Mouse (Mus musculus) intestine, embryonic 16.5 days (tissue): ENCODE measurements at regions not wholly inside any gene's neighbourhood (a gene's known extent, or its start where the extent isn't known, plus 50 kb on each side); places are given as distances from the start of the nearest gene placed in this dataset. TPM values are rescaled to one million over a fixed set of nuclear protein-coding genes. Genes with fewer than 3 reads are reported as not detected.

Experiments
- ATAC-seq: fragments of 200-750 bp; cut with Nextera tagmentation; 2 replicates; pipeline ENCODE4 v1.8.0; 2017; ENCODE audit warnings: moderate TSS enrichment, moderate library complexity
- H3K27ac ChIP-seq: fragments of 300-500 bp; sonication (generic); 2 replicates; pipeline ENCODE4 v1.5.1; 2014; ENCODE audit warnings: mild to moderate bottlenecking, low read length
- H3K27me3 ChIP-seq: fragments of 300-500 bp; sonication (generic); replicated peaks from 2 replicates; pipeline ENCODE4 v1.6.1; 2014; ENCODE audit warnings: low read length, control low read depth, mixed read lengths; ENCODE audit not compliant: control insufficient read depth, insufficient read depth
- H3K36me3 ChIP-seq: fragments of 300-500 bp; sonication (generic); 2 replicates; pipeline ENCODE4 v1.6.1; 2014; ENCODE audit warnings: low read length, control low read depth; ENCODE audit not compliant: control insufficient read depth, insufficient read depth
- H3K4me1 ChIP-seq: fragments of 300-500 bp; sonication (generic); 2 replicates; pipeline ENCODE4 v1.6.1; 2014; ENCODE audit warnings: low read length, control low read depth, mixed read lengths; ENCODE audit not compliant: control insufficient read depth, insufficient read depth
- H3K4me2 ChIP-seq: fragments of 300-500 bp; sonication (generic); 2 replicates; pipeline ENCODE4 v1.6.1; 2014; ENCODE audit warnings: low read depth, low read length, control low read depth
- H3K4me3 ChIP-seq: fragments of 300-500 bp; sonication (generic); 2 replicates; pipeline ENCODE4 v1.5.1; 2014; ENCODE audit warnings: mild to moderate bottlenecking, low read length
- H3K9ac ChIP-seq: fragments of 300-500 bp; sonication (generic); 2 replicates; pipeline ENCODE4 v1.6.1; 2014; ENCODE audit warnings: low read depth, low read length
- H3K9me3 ChIP-seq: fragments of 300-500 bp; sonication (generic); 2 replicates; pipeline ENCODE4 v1.6.1; 2016; ENCODE audit warnings: low read length, control low read depth; ENCODE audit not compliant: control insufficient read depth
- WGBS: fragments of 180-500 bp; shearing (Covaris S2); extraction: QIAGEN DNeasy Blood & Tissue Kit; methylation state at CpG from one replicate; pipeline ENCODE4 v1.1.7; 2014; 5-methylcytosine and 5-hydroxymethylcytosine counted together
- microRNA-seq: library from miRNA; unstranded; fragments of <30 nt; microRNA quantifications from one replicate; pipeline ENCODE4, GENCODE M21; 2016

DNA sequence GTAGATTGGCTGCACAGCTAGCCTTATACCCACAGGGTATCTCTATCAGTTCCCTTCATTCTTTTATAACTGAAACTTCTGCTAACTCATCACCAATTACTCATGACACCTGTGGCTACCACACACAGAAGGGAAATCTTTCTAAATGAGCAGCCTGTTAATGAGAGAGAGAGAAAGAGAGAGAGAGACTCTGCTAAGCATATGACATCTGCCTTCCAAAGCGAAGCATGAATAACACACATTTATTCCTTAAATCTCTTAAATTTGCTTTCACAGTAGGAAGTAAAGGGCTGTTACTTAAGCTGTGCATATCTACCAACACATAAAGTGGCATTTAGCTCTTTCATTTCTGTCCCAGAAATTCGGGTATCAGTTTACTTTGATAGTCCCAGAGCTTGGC, 317.7 kb downstream of the Sox2 start:
- no peaks in the 10 kb centered on the region for H3K4me1 ChIP-seq
- no peaks in the 10 kb centered on the region for H3K27me3 ChIP-seq
- H3K9ac ChIP-seq = no peak overlapping the region
- no peaks in the 10 kb centered on the region for H3K9me3 ChIP-seq
- WGBS = 67% methylated on average over 2 of the region's 2 CpGs
- no peak overlapping the region for H3K4me3 ChIP-seq
- no peak overlapping the region for H3K27ac ChIP-seq
- H3K36me3 ChIP-seq = no peaks in the 10 kb centered on the region
- ATAC-seq = no peak
- H3K4me2 ChIP-seq = no peak overlapping the region

DNA sequence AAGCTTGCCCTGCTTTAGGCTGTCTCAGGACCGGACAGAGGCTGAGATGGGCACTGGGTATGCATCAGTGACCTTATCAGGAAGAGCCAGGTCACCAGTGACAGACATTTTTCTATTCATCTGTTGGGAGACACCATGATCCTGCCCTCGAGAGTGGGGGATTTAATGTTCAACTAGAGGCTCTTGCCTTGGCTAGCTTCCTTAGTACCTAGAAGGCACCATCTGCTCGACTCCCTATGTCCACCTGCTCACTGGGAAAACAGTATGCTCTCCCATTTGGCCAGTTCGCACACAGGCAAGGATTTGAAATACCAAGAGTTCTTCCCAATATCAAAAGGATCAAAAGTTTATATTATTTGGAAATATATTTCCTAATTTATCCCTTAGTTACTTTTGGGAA, 321.3 kb downstream of the Sox2 start:
- Histone ChIP-seq H3K4me3 (no peak overlapping the region), H3K9ac (no peak overlapping the region), H3K4me1 (no peaks in the 10 kb centered on the region), H3K9me3 (no peaks in the 10 kb centered on the region), H3K27ac (no peak overlapping the region), H3K36me3 (no peaks in the 10 kb centered on the region), H3K4me2 (no peak overlapping the region), H3K27me3 (no peaks in the 10 kb centered on the region)
- 82% methylated on average over 4 of the region's 4 CpGs for WGBS
- ATAC-seq = no peak

DNA sequence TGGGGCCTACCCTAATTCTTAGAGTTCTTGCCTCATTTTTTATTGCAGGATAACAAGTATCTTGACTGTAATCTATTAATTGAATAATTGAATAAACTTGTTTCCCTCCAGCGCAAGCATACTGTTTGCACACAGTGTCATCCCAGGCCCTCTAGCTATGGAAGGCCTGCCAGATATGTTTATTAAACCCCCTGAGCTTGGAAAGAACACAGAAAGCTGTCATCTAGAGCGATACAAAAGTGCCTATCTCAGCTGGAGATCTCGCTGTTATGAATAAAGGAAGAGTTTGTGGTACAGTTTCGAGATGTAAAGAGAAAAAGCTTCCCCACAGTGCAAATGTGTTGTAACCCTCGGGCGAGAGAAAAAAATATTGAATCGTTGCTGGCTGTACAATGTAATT, 324.2 kb downstream of the Sox2 start:
- no peaks in the 10 kb centered on the region for H3K4me1 ChIP-seq
- 56% methylated on average over 7 of the region's 7 CpGs for WGBS
- H3K9ac ChIP-seq = no peak overlapping the region
- ATAC-seq = no peak
- no peaks in the 10 kb centered on the region for H3K36me3 ChIP-seq
- H3K4me2 ChIP-seq = no peak overlapping the region
- H3K9me3 ChIP-seq = no peaks in the 10 kb centered on the region
- H3K27me3 ChIP-seq = no peaks in the 10 kb centered on the region
- H3K4me3 ChIP-seq = no peak overlapping the region
- H3K27ac ChIP-seq = no peak overlapping the region

Small RNAs in the stretch of these regions (microRNA-seq; reads per million reads assigned to microRNA genes)
- gene Mir6378 = not detected
